17 mouse cellular contexts compared by ENCODE assay signal in genomic region chr17:24855838-24856464, GRCm38 (mm10). TPM values are rescaled to one million over a fixed set of nuclear protein-coding genes. Genes with fewer than 3 reads are reported as not detected.
A peak's percentile ranks its signal among the peaks of the same experiment; 100 is the strongest.
DNase-seq lines count a peak whose midpoint lies in the region; ATAC-seq and TF ChIP-seq lines count a peak whose summit lies in the region.
"Had no signal": no experiment of that assay in that cellular context is flagged by ENCODE, and none has a peak within 500 bp of the region (broad histone marks: within the 10 kb centered on the region; RNA-seq: fewer than 3 reads in every experiment).

No protein-coding gene starts in this region.

- H3K4me2 ChIP-seq in intestine, postnatal 0 days (replicated peaks; ENCODE audit: low read depth): no peak overlapping the region
- no peak overlapping the region for H3K4me2 ChIP-seq in intestine, embryonic 15.5 days (replicated peaks)
- H3K4me2 ChIP-seq in liver, embryonic 12.5 days: no peak overlapping the region
- H3K4me2 ChIP-seq in liver, embryonic 11.5 days: no peak overlapping the region
- no peak overlapping the region for H3K4me2 ChIP-seq in midbrain, embryonic 16.5 days (ENCODE audit: low read length)
- H3K4me2 ChIP-seq: heart, embryonic 13.5 days had no signal

- WGBS in intestine, postnatal 0 days: 79% methylated on average over 3 of the region's 3 CpGs
- 82% methylated on average over 3 of the region's 3 CpGs for WGBS in intestine, embryonic 15.5 days
- 82% methylated on average over 3 of the region's 3 CpGs for WGBS in liver, embryonic 12.5 days (ENCODE audit: insufficient replicate concordance)
- 77% methylated on average over 3 of the region's 3 CpGs for WGBS in liver, embryonic 11.5 days
- 80% methylated on average over 3 of the region's 3 CpGs for WGBS in midbrain, embryonic 16.5 days

- H3K27me3 ChIP-seq in intestine, postnatal 0 days (replicated peaks; ENCODE audit: control insufficient read depth, insufficient read depth, low read length): no peaks in the 10 kb centered on the region
- H3K27me3 ChIP-seq in intestine, embryonic 15.5 days (replicated peaks): no peaks in the 10 kb centered on the region
- 0 out of 2 replicates have a peak, but pooled peaks cover 5% of the 10 kb centered on the region for H3K27me3 ChIP-seq in liver, embryonic 12.5 days (replicated peaks)
- H3K27me3 ChIP-seq in liver, embryonic 11.5 days (replicated peaks; ENCODE audit: control insufficient read depth, insufficient read depth, low read length): no peaks in the 10 kb centered on the region; the same call in 1 of the 2 replicates
- H3K27me3 ChIP-seq in midbrain, embryonic 16.5 days (ENCODE audit: control insufficient read depth, insufficient read depth, low read depth, low read length): no peaks in the 10 kb centered on the region

- no peaks in the 10 kb centered on the region for H3K9me3 ChIP-seq in intestine, postnatal 0 days (ENCODE audit: control insufficient read depth)
- no peaks in the 10 kb centered on the region for H3K9me3 ChIP-seq in intestine, embryonic 15.5 days
- no peaks in the 10 kb centered on the region for H3K9me3 ChIP-seq in liver, embryonic 12.5 days (replicated peaks)
- no peaks in the 10 kb centered on the region for H3K9me3 ChIP-seq in liver, embryonic 11.5 days (ENCODE audit: control insufficient read depth, low read length)
- no peaks in the 10 kb centered on the region for H3K9me3 ChIP-seq in midbrain, embryonic 16.5 days (replicated peaks; ENCODE audit: control insufficient read depth, low read length, poor library complexity, severe bottlenecking)
- H3K9me3 ChIP-seq: heart, embryonic 13.5 days; midbrain, embryonic 10.5 days had no signal

- no peak for TF ChIP-seq CTCF in intestine, postnatal 0 days (IDR thresholded peaks at IDR 0.05; ENCODE audit: low read depth)

- no peaks in the 10 kb centered on the region for H3K4me1 ChIP-seq in intestine, postnatal 0 days (replicated peaks; ENCODE audit: control insufficient read depth, insufficient read depth, low read length)
- H3K4me1 ChIP-seq in intestine, embryonic 15.5 days (replicated peaks): peaks cover 4% of the 10 kb centered on the region; the same call in 1 of the 2 replicates
- peaks cover 52% of the 10 kb centered on the region for H3K4me1 ChIP-seq in liver, embryonic 12.5 days
- peaks cover 18% of the 10 kb centered on the region for H3K4me1 ChIP-seq in liver, embryonic 11.5 days (replicated peaks; ENCODE audit: control insufficient read depth, insufficient read depth, low read length)
- H3K4me1 ChIP-seq in midbrain, embryonic 16.5 days (ENCODE audit: control insufficient read depth, insufficient read depth, low read length): peaks cover 6% of the 10 kb centered on the region

- peak; percentile 29; the same call in 1 of the 2 replicates for ATAC-seq in intestine, postnatal 0 days
- no peak for ATAC-seq in intestine, embryonic 15.5 days
- no peak for ATAC-seq in liver, embryonic 12.5 days
- no peak for ATAC-seq in liver, embryonic 11.5 days (replicated peaks; ENCODE audit: low FRiP score)
- no peak for ATAC-seq in midbrain, embryonic 16.5 days
- ATAC-seq: inflammation-experienced regulatory T-cells, adult 6 months had no signal

- no peak overlapping the region for H3K9ac ChIP-seq in intestine, postnatal 0 days (ENCODE audit: low read depth, low read length)
- H3K9ac ChIP-seq in intestine, embryonic 15.5 days: no peak overlapping the region
- no peak overlapping the region for H3K9ac ChIP-seq in liver, embryonic 12.5 days
- H3K9ac ChIP-seq in liver, embryonic 11.5 days (ENCODE audit: low read depth, low read length): no peak overlapping the region
- H3K9ac ChIP-seq in midbrain, embryonic 16.5 days (ENCODE audit: low read depth, low read length): no peak overlapping the region
- H3K9ac ChIP-seq: heart, embryonic 13.5 days; liver, embryonic 14.5 days had no signal

- peaks cover 75% of the 10 kb centered on the region for H3K36me3 ChIP-seq in intestine, postnatal 0 days (ENCODE audit: control insufficient read depth, insufficient read depth)
- H3K36me3 ChIP-seq in intestine, embryonic 15.5 days: peaks cover 8% of the 10 kb centered on the region; the same call in 1 of the 2 replicates
- H3K36me3 ChIP-seq in liver, embryonic 12.5 days: peaks cover 77% of the 10 kb centered on the region
- H3K36me3 ChIP-seq in liver, embryonic 11.5 days (ENCODE audit: control insufficient read depth, insufficient read depth, low read length): peaks cover 12% of the 10 kb centered on the region; the same call in 1 of the 2 replicates
- peaks cover 15% of the 10 kb centered on the region; the same call in 1 of the 2 replicates for H3K36me3 ChIP-seq in midbrain, embryonic 16.5 days (ENCODE audit: control insufficient read depth, insufficient read depth, low read length)

- no peak for DNase-seq in liver, embryonic 11.5 days (ENCODE audit: low spot score)
- DNase-seq in adipocyte (ENCODE audit: low spot score): peak; percentile 42
- no peak for DNase-seq in thymus, postnatal 10 days (ENCODE audit: low spot score in 2 of 2)
- DNase-seq: adrenal gland, postnatal 25 days; cerebellum, postnatal 14 days; gastrocnemius, postnatal 36 days; retina, postnatal 1 day; thymus, postnatal 36 days had no signal

- no peak overlapping the region for H3K4me3 ChIP-seq in intestine, postnatal 0 days (ENCODE audit: low read depth, low read length)
- no peak overlapping the region for H3K4me3 ChIP-seq in intestine, embryonic 15.5 days (replicated peaks)
- H3K4me3 ChIP-seq in liver, embryonic 12.5 days: no peak overlapping the region
- H3K4me3 ChIP-seq in liver, embryonic 11.5 days (ENCODE audit: low read depth, low read length): no peak overlapping the region
- no peak overlapping the region for H3K4me3 ChIP-seq in midbrain, embryonic 16.5 days (ENCODE audit: low read depth, low read length)
- H3K4me3 ChIP-seq: erythroblast, embryonic 14.5 days; heart, embryonic 13.5 days; midbrain, embryonic 10.5 days had no signal

- H3K27ac ChIP-seq in intestine, postnatal 0 days (ENCODE audit: low read depth, low read length): peak overlapping the region; percentile 5; the same call in 1 of the 2 replicates
- H3K27ac ChIP-seq in intestine, embryonic 15.5 days: no peak overlapping the region
- peak overlapping the region; percentile 49; the same call in 1 of the 2 replicates for H3K27ac ChIP-seq in liver, embryonic 12.5 days
- H3K27ac ChIP-seq in liver, embryonic 11.5 days (ENCODE audit: low read depth, low read length): no peak overlapping the region
- no peak overlapping the region for H3K27ac ChIP-seq in midbrain, embryonic 16.5 days (ENCODE audit: low read length)
- H3K27ac ChIP-seq: heart, embryonic 13.5 days; liver, embryonic 14.5 days; midbrain, embryonic 10.5 days had no signal

RNA-seq across cellular contexts. Expression of gene Fahd1, which starts 5.8 kb away (rescaled TPM):
- polyA plus RNA-seq in intestine, postnatal 0 days (2015; fragmentation: Nextera tagmentation; extraction: Ambion mirVana): 165 and 195 TPM in 2 replicates
- 77.1 and 77.6 TPM in 2 replicates for polyA plus RNA-seq in intestine, embryonic 15.5 days (2015; fragmentation: Nextera tagmentation; extraction: Ambion mirVana)
- 34.2 and 34.6 TPM in 2 replicates for polyA plus RNA-seq in liver, embryonic 12.5 days (2016; fragmentation: Nextera tagmentation; extraction: Ambion mirVana)
- polyA plus RNA-seq in liver, embryonic 11.5 days (2014; fragmentation: Nextera tagmentation; extraction: Ambion mirVana): 38.3 and 38.6 TPM in 2 replicates
- 19.6 and 20.2 TPM in 2 replicates for polyA plus RNA-seq in midbrain, embryonic 16.5 days (2015; fragmentation: Nextera tagmentation; extraction: Ambion mirVana)

RNA-seq across cellular contexts. Expression of gene Igfals, which starts 9.8 kb away (rescaled TPM):
- 17.2 and 18.3 TPM in 2 replicates for polyA plus RNA-seq in intestine, postnatal 0 days (2015; fragmentation: Nextera tagmentation; extraction: Ambion mirVana)
- 3.4 and 4.4 TPM in 2 replicates for polyA plus RNA-seq in intestine, embryonic 15.5 days (2015; fragmentation: Nextera tagmentation; extraction: Ambion mirVana)
- 5.3 and 5.4 TPM in 2 replicates for polyA plus RNA-seq in liver, embryonic 12.5 days (2016; fragmentation: Nextera tagmentation; extraction: Ambion mirVana)
- 4.3 and 4.9 TPM in 2 replicates for polyA plus RNA-seq in liver, embryonic 11.5 days (2014; fragmentation: Nextera tagmentation; extraction: Ambion mirVana)
- not detected in 2 replicates for polyA plus RNA-seq in midbrain, embryonic 16.5 days (2015; fragmentation: Nextera tagmentation; extraction: Ambion mirVana)
- polyA plus RNA-seq: erythroblast, embryonic 14.5 days; inflammation-experienced regulatory T-cells, adult 6 months had no signal

RNA-seq across cellular contexts. Expression of gene Hagh, which starts 16.0 kb away (rescaled TPM):
- polyA plus RNA-seq in intestine, postnatal 0 days (2015; fragmentation: Nextera tagmentation; extraction: Ambion mirVana): 104 and 105 TPM in 2 replicates
- 55.1 and 69.8 TPM in 2 replicates for polyA plus RNA-seq in intestine, embryonic 15.5 days (2015; fragmentation: Nextera tagmentation; extraction: Ambion mirVana)
- 61.1 and 64.8 TPM in 2 replicates for polyA plus RNA-seq in liver, embryonic 12.5 days (2016; fragmentation: Nextera tagmentation; extraction: Ambion mirVana)
- polyA plus RNA-seq in liver, embryonic 11.5 days (2014; fragmentation: Nextera tagmentation; extraction: Ambion mirVana): 53.8 and 56.3 TPM in 2 replicates
- polyA plus RNA-seq in midbrain, embryonic 16.5 days (2015; fragmentation: Nextera tagmentation; extraction: Ambion mirVana): 62.9 and 72.2 TPM in 2 replicates

RNA-seq across cellular contexts. Expression of gene Nubp2, which starts 30.2 kb away (rescaled TPM):
- polyA plus RNA-seq in intestine, postnatal 0 days (2015; fragmentation: Nextera tagmentation; extraction: Ambion mirVana): 48.0 and 53.5 TPM in 2 replicates
- 51.5 and 57.9 TPM in 2 replicates for polyA plus RNA-seq in intestine, embryonic 15.5 days (2015; fragmentation: Nextera tagmentation; extraction: Ambion mirVana)
- polyA plus RNA-seq in liver, embryonic 12.5 days (2016; fragmentation: Nextera tagmentation; extraction: Ambion mirVana): 97.7 and 108 TPM in 2 replicates
- 123 and 135 TPM in 2 replicates for polyA plus RNA-seq in liver, embryonic 11.5 days (2014; fragmentation: Nextera tagmentation; extraction: Ambion mirVana)
- polyA plus RNA-seq in midbrain, embryonic 16.5 days (2015; fragmentation: Nextera tagmentation; extraction: Ambion mirVana): 54.3 and 54.7 TPM in 2 replicates

RNA-seq across cellular contexts. Expression of gene Spsb3, which starts 30.5 kb away (rescaled TPM):
- polyA plus RNA-seq in intestine, postnatal 0 days (2015; fragmentation: Nextera tagmentation; extraction: Ambion mirVana): 42.3 and 43.4 TPM in 2 replicates
- 32.0 and 33.4 TPM in 2 replicates for polyA plus RNA-seq in intestine, embryonic 15.5 days (2015; fragmentation: Nextera tagmentation; extraction: Ambion mirVana)
- 37.5 and 40.0 TPM in 2 replicates for polyA plus RNA-seq in liver, embryonic 12.5 days (2016; fragmentation: Nextera tagmentation; extraction: Ambion mirVana)
- polyA plus RNA-seq in liver, embryonic 11.5 days (2014; fragmentation: Nextera tagmentation; extraction: Ambion mirVana): 35.0 and 40.9 TPM in 2 replicates
- polyA plus RNA-seq in midbrain, embryonic 16.5 days (2015; fragmentation: Nextera tagmentation; extraction: Ambion mirVana): 85.8 and 90.5 TPM in 2 replicates

Comparison
In these comparisons a context has a peak if more than half of its experiments do, and no peak if none do; other contexts are left out.
1. H3K27ac ChIP-seq: peak in intestine, postnatal 0 days (single experiment) and liver, embryonic 12.5 days (single experiment); none in intestine, embryonic 15.5 days (single experiment), liver, embryonic 11.5 days (single experiment) and midbrain, embryonic 16.5 days (single experiment).